Mouse (Mus musculus) ES-E14 (cell line): Measurements from ENCODE around the gene Exosc5. TPM values are rescaled to one million over a fixed set of nuclear protein-coding genes. Genes with fewer than 3 reads are reported as not detected.

Experiments used
- DNase-seq: peaks from one replicate; pipeline ENCODE4 v3.0.0-alpha.2; 2013; ENCODE audit warnings: low read depth, low spot score
- H3K27ac ChIP-seq: 2 replicates; pipeline ENCODE4 v1.5.1; 2012; ENCODE audit warnings: low read depth, mild to moderate bottlenecking, low read length, moderate library complexity, mixed read lengths; ENCODE audit not compliant: poor library complexity, insufficient read depth, severe bottlenecking
- H3K36me3 ChIP-seq: 2 replicates; pipeline ENCODE4 v1.6.1; 2012; ENCODE audit warnings: mild to moderate bottlenecking, low read length, moderate library complexity, mixed read lengths; ENCODE audit not compliant: control insufficient read depth, poor library complexity, insufficient read depth, severe bottlenecking
- H3K4me1 ChIP-seq, 2 experiments: fragments of 150-350 bp in 1 of 2; sonication (generic) in 1 of 2; 2 replicates each; pipeline ENCODE4 v1.6.1; 2012; ENCODE audit warnings: low read length in 2 of 2, mild to moderate bottlenecking in 1 of 2, mixed read lengths in 1 of 2; ENCODE audit not compliant: control insufficient read depth in 2 of 2, insufficient read depth in 2 of 2, poor library complexity in 1 of 2
- H3K4me3 ChIP-seq, 2 experiments: fragments of 150-350 bp in 1 of 2; sonication (generic) in 1 of 2; 2 replicates each; pipeline ENCODE4 v1.5.1; 2012; ENCODE audit warnings: low read length in 2 of 2, low read depth in 1 of 2, mild to moderate bottlenecking in 1 of 2, mixed read lengths in 1 of 2; ENCODE audit not compliant: insufficient read depth in 1 of 2, poor library complexity in 1 of 2, severe bottlenecking in 1 of 2
- H3K9ac ChIP-seq: 2 replicates; pipeline ENCODE4 v1.6.1; 2012; ENCODE audit warnings: low read depth, mild to moderate bottlenecking, low read length, mixed read lengths; ENCODE audit not compliant: poor library complexity, insufficient read depth, severe bottlenecking
- H3K9me3 ChIP-seq: fragments of 150-350 bp; sonication (generic); 2 replicates; pipeline ENCODE4 v1.6.1; 2012; ENCODE audit warnings: low read depth, mild to moderate bottlenecking, low read length; ENCODE audit not compliant: control insufficient read depth, insufficient read depth
- CHD2 ChIP-seq: IDR thresholded peaks from 2 replicates; pipeline ENCODE4 v1.6.1; 2014; ENCODE audit warnings: mild to moderate bottlenecking, low read depth, low read length, inconsistent platforms
- HCFC1 ChIP-seq: IDR thresholded peaks from 2 replicates; pipeline ENCODE4 v1.6.1; 2012; ENCODE audit warnings: low read length, inconsistent platforms, borderline replicate concordance; ENCODE audit not compliant: insufficient read depth
- MAFK ChIP-seq: IDR thresholded peaks from 2 replicates; pipeline ENCODE4 v1.6.1; 2014; ENCODE audit warnings: mild to moderate bottlenecking, low read depth, low read length, inconsistent platforms; ENCODE audit not compliant: insufficient read depth
- ZC3H11A ChIP-seq: IDR thresholded peaks from 2 replicates; pipeline ENCODE4 v1.6.1; 2012; ENCODE audit warnings: low read depth, mild to moderate bottlenecking, inconsistent platforms, low read length, borderline replicate concordance
- ZNF384 ChIP-seq: IDR thresholded peaks from 2 replicates; pipeline ENCODE4 v1.6.1; 2012; ENCODE audit warnings: low read depth, low read length, inconsistent platforms
- in situ Hi-C, 2 experiments: fragments of 600-800 bp; cut with MboI; formaldehyde crosslinking; loops; one replicate each; pipeline ENCODE4 v1.15.1; 2025; ENCODE audit warnings: low sequenced_read_pairs in 2 of 2, inconsistent platforms in 1 of 2; ENCODE audit not compliant: unreplicated experiment in 2 of 2
- total RNA-seq: library from RNA; depleted of rRNA; stranded (reverse); fragments of 300-350 nt; gene quantifications from 2 replicates; pipeline ENCODE4 v1.2.3, GENCODE M21; 2012

Exosc5 gene
- total RNA-seq, 1 experiment = 170 TPM

GRCm38 (mm10) chr7:25632679-25633078, 26.3 kb upstream of the Exosc5 start:
- Histone ChIP-seq H3K36me3 (peaks cover 29% of the 10 kb centered on the region), H3K27ac (no peak overlapping the region), H3K4me1 (peaks cover 0 to 6% of the 10 kb centered on the region in 2 experiments; a peak in 2 of 4 replicates), H3K9ac (no peak overlapping the region), H3K4me3 (no peak overlapping the region), H3K9me3 (no peaks in the 10 kb centered on the region)
- TF ChIP-seq MAFK = no peak
- TF ChIP-seq ZC3H11A = no peak
- TF ChIP-seq CHD2 = no peak
- TF ChIP-seq HCFC1 = no peak
- TF ChIP-seq ZNF384 = no peak
- DNase-seq = no peak
- in situ Hi-C loops = no loop called here

GRCm38 (mm10) chr7:25636373-25636772, 22.6 kb upstream of the Exosc5 start:
- no peaks in the 10 kb centered on the region for H3K4me1 ChIP-seq
- TF ChIP-seq HCFC1 (no peak), ZNF384 (no peak), MAFK (no peak), ZC3H11A (no peak), CHD2 (no peak)
- no peak overlapping the region for H3K27ac ChIP-seq
- in situ Hi-C loops = no loop called here
- no peak for DNase-seq
- no peak overlapping the region for H3K9ac ChIP-seq
- H3K36me3 ChIP-seq = peaks cover 33% of the 10 kb centered on the region
- no peak overlapping the region for H3K4me3 ChIP-seq
- H3K9me3 ChIP-seq = no peaks in the 10 kb centered on the region

- Histone ChIP-seq H3K9me3 (no peaks in the 10 kb centered on the region), H3K27ac (no peak overlapping the region), H3K9ac (no peak overlapping the region), H3K4me1 (no peaks in the 10 kb centered on the region), H3K36me3 (peaks cover 34% of the 10 kb centered on the region), H3K4me3 (no peak overlapping the region)
- in situ Hi-C loops = no loop called here
- DNase-seq = no peak
- no peak for TF ChIP-seq CHD2
Observed at GRCm38 (mm10) chr7:25637099-25637498, 21.9 kb upstream of the Exosc5 start.

GRCm38 (mm10) chr7:25639754-25640153, 19.2 kb upstream of the Exosc5 start:
- Histone ChIP-seq H3K4me3 (no peak overlapping the region), H3K27ac (no peak overlapping the region), H3K9ac (no peak overlapping the region), H3K4me1 (peaks cover 2 to 9% of the 10 kb centered on the region in 2 experiments; a peak in 3 of 4 replicates), H3K36me3 (peaks cover 26% of the 10 kb centered on the region), H3K9me3 (no peaks in the 10 kb centered on the region)
- in situ Hi-C loops = no loop called here
- TF ChIP-seq MAFK = no peak
- no peak for TF ChIP-seq CHD2
- no peak for TF ChIP-seq HCFC1
- no peak for TF ChIP-seq ZC3H11A
- no peak for TF ChIP-seq ZNF384
- no peak for DNase-seq

GRCm38 (mm10) chr7:25644136-25644535, 14.8 kb upstream of the Exosc5 start:
- Histone ChIP-seq H3K36me3 (peaks cover 10% of the 10 kb centered on the region; the same call in 1 of the 2 replicates), H3K9ac (no peak overlapping the region), H3K27ac (no peak overlapping the region), H3K4me1 (peaks cover 2 to 23% of the 10 kb centered on the region in 2 experiments; a peak in 3 of 4 replicates), H3K9me3 (no peaks in the 10 kb centered on the region), H3K4me3 (no peak overlapping the region)
- in situ Hi-C loops = no loop called here
- DNase-seq = no peak
- TF ChIP-seq CHD2 (no peak), ZNF384 (no peak), HCFC1 (no peak), ZC3H11A (no peak)
